In genomic region chr6:113638302-113639040, GRCm38 (mm10) we compare ENCODE assay signal across 7 mouse cellular contexts. TPM values are rescaled to one million over a fixed set of nuclear protein-coding genes. Genes with fewer than 3 reads are reported as not detected.
DNase-seq lines count a peak whose midpoint lies in the region; ATAC-seq lines count a peak whose summit lies in the region.

Gene Irak2, plus strand, starts transcription at chr6:113638467.

- H3K4me1 ChIP-seq in embryonic facial prominence, embryonic 11.5 days (ENCODE audit: control insufficient read depth, insufficient read depth, low read length): no peaks in the 10 kb centered on the region
- no peaks in the 10 kb centered on the region for H3K4me1 ChIP-seq in limb, embryonic 11.5 days (ENCODE audit: control insufficient read depth, insufficient read depth, low read length)
- no peaks in the 10 kb centered on the region for H3K4me1 ChIP-seq in midbrain, embryonic 14.5 days (ENCODE audit: control insufficient read depth, insufficient read depth, low read length)

- H3K9me3 ChIP-seq in embryonic facial prominence, embryonic 11.5 days (replicated peaks; ENCODE audit: control insufficient read depth, low read length): no peaks in the 10 kb centered on the region
- no peaks in the 10 kb centered on the region for H3K9me3 ChIP-seq in limb, embryonic 11.5 days (ENCODE audit: control insufficient read depth, low read length)
- no peaks in the 10 kb centered on the region for H3K9me3 ChIP-seq in midbrain, embryonic 14.5 days (ENCODE audit: control insufficient read depth, low read length)

- H3K4me3 ChIP-seq in embryonic facial prominence, embryonic 11.5 days (ENCODE audit: low read depth, low read length): peak within 1 kb of the TSS; percentile 40
- H3K4me3 ChIP-seq in limb, embryonic 11.5 days (ENCODE audit: low read depth, low read length): peak within 1 kb of the TSS; percentile 42
- peak within 1 kb of the TSS; percentile 40 for H3K4me3 ChIP-seq in midbrain, embryonic 14.5 days (replicated peaks; ENCODE audit: low read depth, low read length)

- H3K27me3 ChIP-seq in embryonic facial prominence, embryonic 11.5 days (ENCODE audit: control insufficient read depth, insufficient read depth, low read length): no peaks in the 10 kb centered on the region
- no peaks in the 10 kb centered on the region for H3K27me3 ChIP-seq in limb, embryonic 11.5 days (ENCODE audit: control insufficient read depth, insufficient read depth, low read length)
- H3K27me3 ChIP-seq in midbrain, embryonic 14.5 days (ENCODE audit: control insufficient read depth, insufficient read depth, low read length): no peaks in the 10 kb centered on the region

- peak; percentile 85 for ATAC-seq in embryonic facial prominence, embryonic 11.5 days (replicated peaks; ENCODE audit: insufficient number of reproducible peaks, low FRiP score, low TSS enrichment, low read depth)
- peak; percentile 92 for ATAC-seq in limb, embryonic 11.5 days (ENCODE audit: insufficient number of reproducible peaks, low FRiP score, low TSS enrichment, low read depth)
- peak; percentile 85 for ATAC-seq in midbrain, embryonic 14.5 days (ENCODE audit: low FRiP score, low TSS enrichment)

- peak within 1 kb of the TSS; percentile 52 for H3K9ac ChIP-seq in embryonic facial prominence, embryonic 11.5 days (replicated peaks; ENCODE audit: low read length)
- peak within 1 kb of the TSS; percentile 61 for H3K9ac ChIP-seq in limb, embryonic 11.5 days (ENCODE audit: low read length)
- peak within 1 kb of the TSS; percentile 35; the same call in 1 of the 2 replicates for H3K9ac ChIP-seq in midbrain, embryonic 14.5 days (replicated peaks; ENCODE audit: low read length)

- no peaks in the 10 kb centered on the region for H3K36me3 ChIP-seq in embryonic facial prominence, embryonic 11.5 days (replicated peaks; ENCODE audit: control insufficient read depth, insufficient read depth, low read depth, low read length)
- H3K36me3 ChIP-seq in limb, embryonic 11.5 days (ENCODE audit: control insufficient read depth, insufficient read depth, low read length): no peaks in the 10 kb centered on the region
- peaks cover 2% of the 10 kb centered on the region for H3K36me3 ChIP-seq in midbrain, embryonic 14.5 days (ENCODE audit: control insufficient read depth, insufficient read depth, low read length)

- no peak within 1 kb of the TSS for H3K27ac ChIP-seq in embryonic facial prominence, embryonic 11.5 days (replicated peaks; ENCODE audit: low read depth, low read length)
- H3K27ac ChIP-seq in limb, embryonic 11.5 days (replicated peaks; ENCODE audit: low read depth, low read length): no peak within 1 kb of the TSS
- no peak within 1 kb of the TSS for H3K27ac ChIP-seq in midbrain, embryonic 14.5 days (replicated peaks; ENCODE audit: low read depth, low read length)

- 8% methylated on average over 37 of the region's 37 CpGs for WGBS in embryonic facial prominence, embryonic 11.5 days
- 8% methylated on average over 37 of the region's 37 CpGs for WGBS in limb, embryonic 11.5 days
- WGBS in midbrain, embryonic 14.5 days: 8% methylated on average over 37 of the region's 37 CpGs

- H3K4me2 ChIP-seq in embryonic facial prominence, embryonic 11.5 days (ENCODE audit: low read depth, low read length): peak within 1 kb of the TSS; percentile 65
- peak within 1 kb of the TSS; percentile 54 for H3K4me2 ChIP-seq in limb, embryonic 11.5 days (ENCODE audit: low read depth, severe bottlenecking)
- peak within 1 kb of the TSS; percentile 68 for H3K4me2 ChIP-seq in midbrain, embryonic 14.5 days (ENCODE audit: low read length)

- DNase-seq in adrenal gland, postnatal 10 days: peak; percentile 97
- peak; percentile 95 for DNase-seq in embryonic facial prominence, embryonic 11.5 days (ENCODE audit: low spot score)
- peak; percentile 100 for DNase-seq in heart, adult 11 months
- peak; percentile 98 for DNase-seq in kidney, adult 18-20 months
- peak; percentile 96 for DNase-seq in limb, embryonic 11.5 days (ENCODE audit: low spot score)
- DNase-seq in midbrain, embryonic 14.5 days: peak; percentile 92
- DNase-seq in spleen, adult 18-20 months: peak; percentile 94 to 99

RNA-seq across cellular contexts. Expression of gene Irak2, which starts in this region (rescaled TPM):
- total RNA-seq in adrenal gland, postnatal 10 days (2021): 10 to 100 TPM; 15.8 to 23.3 TPM
- polyA plus RNA-seq in embryonic facial prominence, embryonic 11.5 days (2014; fragmentation: Nextera tagmentation; extraction: Ambion mirVana): 2.2 and 4.0 TPM in 2 replicates
- 2.9 and 3.9 TPM in 2 replicates for polyA plus RNA-seq in limb, embryonic 11.5 days (2014; fragmentation: Nextera tagmentation; extraction: Ambion mirVana)
- 0.42 and 1.0 TPM in 2 replicates for polyA plus RNA-seq in midbrain, embryonic 14.5 days (2014; fragmentation: Nextera tagmentation; extraction: Ambion mirVana)
